Mouse (Mus musculus) heart, adult 2 months (tissue): Measurements from ENCODE around the gene Pex7.

Source experiments
- CTCF ChIP-seq: fragments of 200-600 bp; IDR thresholded peaks from 2 replicates; pipeline ENCODE4 v1.8.1; 2022; ENCODE audit warnings: antibody characterized with exemption, mild to moderate bottlenecking, moderate library complexity
- EP300 ChIP-seq: fragments of 200-500 bp; IDR thresholded peaks from 2 replicates; pipeline ENCODE4 v1.6.1; 2011; ENCODE audit warnings: low read depth, low read length, control low read depth; ENCODE audit not compliant: insufficient read depth

DNA sequence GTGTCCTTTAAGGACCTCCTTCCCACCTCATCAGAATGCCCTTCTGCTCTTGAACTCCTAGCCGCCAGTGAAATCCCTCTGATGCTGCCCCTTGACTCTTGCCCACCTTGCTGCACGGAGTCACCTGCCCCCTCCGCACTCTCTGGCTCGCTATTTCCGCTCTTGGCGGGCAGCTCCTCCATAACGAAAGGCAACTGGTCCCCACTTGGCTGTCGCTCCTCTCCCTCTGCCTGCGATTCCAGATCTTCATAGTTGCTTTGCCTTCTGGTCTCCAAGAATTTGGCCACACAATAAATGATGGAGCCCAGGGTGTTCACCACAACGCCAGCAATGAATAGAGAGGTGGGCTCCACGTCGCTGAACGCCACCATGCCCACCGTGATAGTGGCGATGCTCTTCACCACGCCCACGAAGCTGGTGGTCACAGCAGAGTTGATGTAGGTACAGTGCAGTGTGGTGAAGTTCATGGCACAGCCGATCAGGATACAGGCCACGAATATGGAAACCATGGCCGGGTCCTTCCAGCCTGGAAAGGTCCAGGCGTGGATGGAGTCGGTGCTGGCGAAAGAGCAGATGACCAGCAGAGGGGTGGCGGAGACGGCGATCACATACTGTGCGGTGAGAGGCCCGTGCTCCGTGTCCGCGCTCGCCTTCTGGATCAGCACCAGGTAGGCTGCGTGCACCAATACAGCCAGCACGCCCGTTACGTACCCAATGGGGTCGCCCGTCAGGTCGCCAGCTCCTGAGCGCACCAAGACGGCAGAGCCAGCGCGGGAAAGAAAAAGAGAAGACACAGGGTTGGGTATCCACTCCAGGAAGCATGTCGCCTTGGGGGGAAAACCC is 58.3 kb downstream of the Pex7 start:
- TF ChIP-seq CTCF = no peak
- no peak for TF ChIP-seq EP300
